Mouse (Mus musculus): ENCODE measurements at regions not wholly inside any gene's neighbourhood (a gene's known extent, or its start where the extent isn't known, plus 50 kb on each side); places are given as distances from the start of the nearest gene placed in this dataset.

DNA sequence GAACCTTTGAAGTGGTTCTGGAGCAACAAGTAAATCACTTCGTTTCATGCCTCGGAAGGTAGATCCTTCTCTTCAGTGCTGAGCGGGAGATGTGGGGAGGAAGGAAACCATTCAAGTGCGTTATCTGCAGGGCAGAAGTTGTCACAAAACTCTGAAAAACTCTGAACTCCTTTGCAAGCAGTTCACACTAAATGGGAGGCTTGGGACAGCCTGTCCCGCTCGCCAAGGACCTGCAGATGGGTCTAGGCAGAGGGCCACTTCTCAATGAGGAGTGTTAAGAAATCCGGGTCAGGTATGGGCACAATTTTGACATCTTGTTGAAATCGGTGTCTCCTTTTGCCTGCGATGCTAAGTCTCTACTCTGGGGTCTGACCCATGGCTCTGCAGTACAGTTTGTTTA is 58.6 kb upstream of the Gm10295 start:
- no peak for DNase-seq

DNA sequence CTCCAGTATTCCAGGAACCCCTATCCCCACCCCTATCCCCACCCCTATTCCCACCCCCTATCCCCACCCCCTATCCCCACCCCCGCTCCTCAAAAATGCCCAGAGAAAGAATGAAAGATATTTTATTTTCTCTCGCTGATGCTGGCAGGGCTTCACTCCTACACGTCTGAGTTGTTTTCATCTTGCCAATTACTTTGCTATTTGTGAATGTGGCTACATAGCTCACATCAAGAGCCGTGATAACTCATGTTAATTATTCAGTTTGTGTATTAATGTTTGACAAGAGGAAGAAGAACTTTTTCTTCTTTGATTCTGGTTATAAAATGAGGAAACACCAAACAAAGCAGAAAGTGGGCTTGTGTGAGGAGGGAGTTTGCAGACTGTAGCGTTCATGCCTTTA is 57.8 kb upstream of the Gm10295 start:
- DNase-seq: no peak

DNA sequence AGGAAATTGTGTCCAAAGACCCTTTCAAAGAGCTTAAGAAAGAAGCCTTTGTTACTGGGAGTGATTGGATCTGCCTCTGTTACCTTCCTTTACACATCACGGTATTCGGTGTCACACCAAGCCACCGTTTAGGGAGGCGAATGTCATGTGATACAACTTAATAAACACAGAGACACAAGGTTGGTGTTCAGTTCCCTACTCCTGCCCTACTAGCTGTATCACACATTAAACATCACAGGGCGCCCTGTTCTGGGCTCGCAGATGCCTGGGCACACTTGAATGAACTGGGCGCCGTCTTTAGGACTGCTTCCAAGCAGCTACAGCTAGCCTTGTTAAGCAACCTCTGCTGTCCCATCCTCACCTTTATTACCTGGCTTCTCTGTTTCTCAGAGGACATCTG is 55.0 kb upstream of the Gm10295 start:
- no peak for DNase-seq

All from thymus, postnatal 25 days (tissue).